Mouse (Mus musculus) thymus, adult 18-20 months (tissue): ENCODE measurements around the gene Erbb2.
"Not testable (repeated sequence)": the region's sequence is repeated elsewhere in the genome, so short reads cannot be mapped to it uniquely, and the experiment has no call there.

Source experiments
- DNase-seq, 2 experiments: peaks; one replicate each; pipeline ENCODE4 v3.0.0; 2022; ENCODE audit warnings: mixed read lengths in 2 of 2

Gene Erbb2

DNA sequence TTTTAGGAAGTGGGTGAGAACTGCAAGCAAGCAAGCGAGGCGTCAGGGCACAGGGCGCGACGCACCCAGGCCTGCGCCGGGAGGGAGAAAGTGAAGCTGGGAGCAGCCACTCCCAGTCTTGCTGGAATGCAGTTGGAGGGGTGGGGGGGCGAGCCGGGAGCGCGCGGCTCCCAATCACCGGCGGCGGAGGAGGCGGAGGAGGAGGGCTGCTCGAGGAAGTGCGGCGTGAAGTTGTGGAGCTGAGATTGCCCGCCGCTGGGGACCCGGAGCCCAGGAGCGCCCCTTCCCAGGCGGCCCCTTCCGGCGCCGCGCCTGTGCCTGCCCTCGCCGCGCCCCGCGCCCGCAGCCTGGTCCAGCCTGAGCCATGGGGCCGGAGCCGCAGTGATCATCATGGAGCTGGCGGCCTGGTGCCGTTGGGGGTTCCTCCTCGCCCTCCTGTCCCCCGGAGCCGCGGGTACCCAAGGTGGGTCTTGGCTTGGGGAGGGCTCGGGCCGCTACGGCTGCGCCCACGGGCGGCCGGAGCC is at the start of gene Erbb2:
Erbb2 (plus strand) TSS at position 198 of the 524 bp plus-strand sequence.
- DNase-seq = no peak

GRCm38 (mm10) chr11:98363817-98364216 is 48.5 kb upstream of the Erbb2 start:
- DNase-seq = no peak

DNA sequence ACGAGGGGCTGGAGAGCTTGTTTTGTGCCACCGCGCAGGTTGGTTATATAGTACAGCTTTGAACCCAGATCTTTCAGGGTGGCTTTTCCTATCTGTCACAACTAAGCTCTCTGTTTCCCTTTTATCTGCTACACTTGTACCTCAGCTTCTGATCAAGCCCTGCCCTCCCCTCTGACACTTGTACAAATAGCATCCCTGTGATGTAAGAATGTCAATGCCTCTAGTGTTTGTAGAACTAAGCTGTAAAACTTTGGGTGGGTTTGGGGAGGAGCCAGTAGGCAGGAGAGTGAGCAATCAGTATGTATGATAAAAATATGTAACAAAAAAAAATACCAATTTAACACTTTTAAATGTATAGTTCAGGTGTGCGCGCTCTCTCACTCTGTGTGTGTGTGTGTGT is 47.9 kb upstream of the Erbb2 start:
- no peak for DNase-seq

DNA sequence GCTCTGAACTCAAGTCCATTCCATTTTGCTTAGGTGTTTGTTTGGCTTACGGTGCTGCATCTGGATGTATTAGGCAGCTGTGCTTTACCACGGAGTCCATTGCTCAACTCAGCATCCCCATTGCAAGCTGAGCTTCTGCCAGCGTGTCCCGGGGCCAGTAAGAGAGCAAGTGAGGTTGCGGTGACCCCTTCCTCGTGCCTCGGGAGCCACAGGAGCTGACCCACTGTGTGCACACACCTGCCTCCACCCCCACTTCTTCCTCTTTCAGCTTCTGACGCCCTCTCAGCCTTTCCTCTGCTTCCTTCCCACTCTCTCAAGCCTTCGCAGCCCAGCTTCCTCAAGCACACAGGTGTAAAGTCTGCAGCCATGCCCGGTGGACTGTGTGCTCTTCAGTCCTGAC is 46.0 kb upstream of the Erbb2 start:
- DNase-seq = peak in 1 of 2 experiments; percentile 37

DNA sequence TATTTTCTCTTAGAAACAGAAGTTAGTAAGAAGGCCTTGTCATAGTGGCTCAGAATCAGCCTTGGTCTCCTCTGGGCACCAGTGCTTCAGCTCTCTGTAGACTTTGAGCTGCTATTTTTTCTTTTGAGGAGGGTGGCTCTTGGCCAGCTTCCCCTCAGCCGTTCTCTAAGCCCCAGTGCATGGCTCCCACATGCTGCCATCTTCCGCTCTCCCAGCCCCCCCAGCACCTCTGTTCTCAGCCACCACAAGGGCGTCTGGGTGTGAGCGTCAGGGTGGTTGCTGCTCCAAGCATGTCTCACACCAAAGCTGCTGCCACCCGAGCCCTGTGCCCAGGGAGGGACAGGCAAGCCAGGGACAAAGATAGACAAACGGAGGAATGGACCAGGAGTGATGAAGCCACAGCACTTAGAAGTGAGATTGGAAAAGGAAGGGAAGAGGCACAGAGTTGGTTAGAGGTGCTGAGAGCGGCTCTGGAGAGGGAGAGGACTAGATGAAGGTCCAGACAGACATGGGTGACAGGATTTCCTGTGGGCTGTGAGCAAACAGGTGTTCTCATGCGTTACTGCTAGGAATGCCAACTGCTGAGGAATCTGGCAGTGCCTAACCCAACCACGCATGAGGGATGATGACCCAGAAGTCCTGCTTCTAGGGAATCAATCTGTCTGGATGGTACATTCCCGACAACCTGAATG is 45.0 kb upstream of the Erbb2 start:
- DNase-seq = peak; percentile 34 to 41

- no peak for DNase-seq
Observed at GRCm38 (mm10) chr11:98367863-98368186, 44.4 kb upstream of the Erbb2 start.

DNA sequence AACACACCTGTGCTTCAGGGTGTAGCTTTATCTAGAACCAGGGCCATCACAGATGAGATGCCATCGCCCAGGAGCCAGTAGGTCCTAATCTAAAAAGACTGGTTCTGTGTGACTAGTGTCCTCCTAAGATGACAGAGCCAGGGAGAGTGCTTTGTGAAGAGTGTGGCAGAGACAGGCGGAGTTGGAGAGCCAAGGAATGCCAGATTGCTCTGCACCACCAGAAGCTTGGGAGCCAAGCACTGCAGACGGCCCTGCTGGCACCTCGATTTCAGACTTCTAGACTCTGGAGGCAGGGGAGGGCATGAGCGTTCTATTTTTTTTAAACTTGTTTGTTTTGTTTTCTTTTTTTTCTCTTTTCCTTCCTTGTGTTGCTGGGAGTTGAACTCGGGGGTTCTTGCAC is 42.9 kb upstream of the Erbb2 start:
- DNase-seq = no peak

- no peak for DNase-seq
Observed at GRCm38 (mm10) chr11:98370588-98370987, 41.7 kb upstream of the Erbb2 start.

DNA sequence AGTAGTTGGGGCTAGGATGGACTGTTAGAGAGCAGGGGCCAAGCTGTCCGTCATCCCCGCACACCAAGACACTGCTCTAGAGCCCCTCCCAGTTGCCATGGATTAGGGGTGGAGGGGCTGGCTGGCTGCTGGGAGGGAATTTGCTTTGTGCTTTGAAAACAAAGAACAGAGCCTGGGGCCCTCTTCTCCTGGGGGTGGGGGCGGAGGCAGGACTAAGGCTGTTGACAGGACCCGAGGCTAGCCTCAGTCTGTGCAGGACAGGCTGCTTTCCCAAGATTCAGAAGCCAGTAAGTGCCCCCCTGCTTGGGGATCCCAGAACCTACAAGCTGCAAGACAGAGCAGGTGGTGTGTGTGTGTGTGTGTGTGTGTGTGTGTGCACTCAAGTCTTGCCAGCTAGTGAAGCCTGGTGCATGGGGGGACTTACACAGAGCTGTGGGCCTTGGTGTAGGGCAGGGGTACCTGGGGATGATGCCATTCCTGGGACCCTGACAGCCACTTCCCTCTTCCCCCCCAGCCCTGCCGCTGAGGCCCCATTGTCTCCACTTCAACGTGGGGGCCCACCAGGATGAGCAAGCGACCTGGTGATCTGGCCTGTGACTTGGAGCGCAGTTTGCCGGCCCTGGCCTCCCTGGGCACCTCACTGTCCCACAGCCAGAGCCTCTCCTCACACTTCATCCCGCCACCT is 40.6 kb upstream of the Erbb2 start:
- no peak for DNase-seq

DNA sequence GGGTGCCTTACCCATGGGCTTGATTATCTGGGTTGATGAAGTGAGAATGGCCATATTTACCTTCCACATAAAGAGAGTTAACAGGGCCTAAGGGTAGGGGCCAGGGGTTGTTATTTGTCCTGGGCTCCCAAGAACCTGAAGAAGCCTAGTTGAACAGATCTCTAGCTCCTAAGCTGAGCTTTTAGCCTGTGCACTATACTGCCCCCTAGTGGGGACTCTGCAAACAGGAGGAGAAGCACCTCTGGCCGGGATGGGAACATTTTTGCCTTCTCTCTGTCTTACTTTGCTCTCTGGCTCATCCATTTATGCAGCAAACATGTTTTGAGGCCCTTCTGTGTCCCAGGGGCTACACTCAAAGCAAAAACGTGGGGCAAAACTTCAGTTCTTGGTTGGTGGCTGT is 39.9 kb upstream of the Erbb2 start:
- no peak for DNase-seq

DNA sequence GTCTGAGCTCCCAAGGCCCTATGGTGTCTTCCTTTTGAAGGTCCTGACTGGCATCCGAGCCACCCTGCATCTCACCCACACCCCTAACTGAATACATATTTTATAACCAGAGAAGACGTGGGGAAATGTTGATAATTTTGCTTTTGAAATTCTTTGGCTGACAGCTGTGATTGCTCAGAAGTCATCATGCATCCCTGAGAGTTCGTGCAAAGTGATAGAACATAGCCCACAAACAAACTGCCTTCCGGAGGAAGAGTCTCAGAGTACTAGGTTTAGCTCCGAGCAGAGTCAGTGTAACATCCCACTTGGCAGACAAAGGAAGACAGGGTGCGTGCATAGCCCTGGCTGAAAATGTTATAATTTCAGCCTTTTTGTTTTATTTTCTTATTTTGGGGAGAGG is 39.0 kb upstream of the Erbb2 start:
- no peak for DNase-seq

DNA sequence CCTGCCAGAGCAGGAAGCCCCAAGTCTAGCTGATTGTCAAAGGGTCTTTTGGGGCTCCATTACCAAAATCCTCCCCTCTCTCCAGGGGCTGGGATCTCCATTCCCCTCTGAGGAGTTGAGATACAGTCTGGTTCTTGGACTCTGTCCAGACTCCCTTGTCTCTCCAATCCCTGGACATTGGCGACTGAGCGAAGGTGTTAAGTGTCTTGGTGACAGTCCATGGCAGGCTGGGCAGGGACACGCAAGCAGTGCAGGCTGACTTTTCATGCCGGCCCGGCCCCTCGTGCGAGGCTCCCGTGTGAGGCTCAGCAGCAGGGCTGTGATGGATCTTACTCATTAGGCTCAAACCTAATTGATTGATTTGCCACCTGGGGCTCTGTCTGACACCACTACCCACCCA is 38.0 kb upstream of the Erbb2 start:
- no peak for DNase-seq

DNA sequence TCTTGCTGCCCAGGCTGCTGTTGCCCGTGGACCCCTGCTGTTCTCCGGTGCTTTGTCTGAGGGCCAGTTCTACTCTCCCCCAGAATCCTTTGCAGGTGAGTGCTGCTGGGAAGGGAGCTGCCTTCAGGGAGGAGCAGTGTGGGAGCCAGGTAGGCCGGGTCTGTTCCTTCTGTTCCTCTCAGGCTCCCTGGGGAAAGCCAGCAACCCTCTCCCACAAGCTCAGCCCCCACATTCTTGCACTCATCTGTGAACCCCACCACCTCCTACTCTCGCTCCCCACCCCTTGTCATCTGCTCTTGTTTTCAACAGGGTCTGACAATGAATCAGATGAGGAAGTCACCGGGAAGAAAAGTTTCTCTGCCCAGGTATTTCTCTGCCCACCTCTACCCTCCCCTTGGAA is 35.5 kb upstream of the Erbb2 start:
- no peak for DNase-seq

DNA sequence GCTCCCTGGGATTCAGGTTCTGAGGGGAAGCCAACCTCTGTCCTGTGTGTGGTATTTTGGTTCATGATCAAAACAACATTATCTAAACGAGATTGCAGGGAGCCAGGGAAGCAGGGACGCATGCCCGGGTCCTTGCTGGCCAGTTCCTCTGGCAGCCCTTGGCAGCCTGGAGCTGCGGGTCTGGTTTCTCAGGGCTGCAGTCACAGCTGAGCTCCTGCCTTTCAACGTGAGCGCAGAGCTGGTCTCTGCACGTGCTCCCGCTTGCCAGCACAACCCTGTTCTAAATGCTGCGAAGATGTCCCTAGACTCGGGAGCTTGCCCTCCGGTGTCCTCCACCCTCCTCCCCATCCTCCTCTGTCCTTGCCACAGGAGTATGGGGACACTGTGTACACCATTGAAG is 34.5 kb upstream of the Erbb2 start:
- DNase-seq = no peak

DNA sequence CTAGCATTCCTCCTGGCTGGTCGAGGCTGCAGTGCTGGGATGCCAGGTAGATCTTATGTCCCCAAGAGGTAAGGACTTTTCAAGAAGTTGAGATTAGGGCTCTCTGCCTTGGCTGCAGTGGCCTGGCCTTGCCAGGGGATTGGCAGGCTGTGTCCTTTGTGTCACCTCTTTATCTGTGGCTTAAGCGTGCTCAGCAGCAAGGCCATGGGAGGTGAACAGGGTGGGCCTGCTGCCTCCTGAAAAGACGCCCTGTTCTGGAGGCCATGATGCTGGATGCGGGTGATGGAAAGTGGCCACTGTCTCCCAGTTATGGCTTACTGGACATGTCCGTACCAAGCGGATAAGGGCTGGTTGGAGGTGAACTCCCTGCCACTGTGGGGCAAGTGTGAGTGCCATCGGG is 32.9 kb upstream of the Erbb2 start:
- no peak for DNase-seq

- DNase-seq = no peak
Observed at GRCm38 (mm10) chr11:98380106-98380505, 32.2 kb upstream of the Erbb2 start.

DNA sequence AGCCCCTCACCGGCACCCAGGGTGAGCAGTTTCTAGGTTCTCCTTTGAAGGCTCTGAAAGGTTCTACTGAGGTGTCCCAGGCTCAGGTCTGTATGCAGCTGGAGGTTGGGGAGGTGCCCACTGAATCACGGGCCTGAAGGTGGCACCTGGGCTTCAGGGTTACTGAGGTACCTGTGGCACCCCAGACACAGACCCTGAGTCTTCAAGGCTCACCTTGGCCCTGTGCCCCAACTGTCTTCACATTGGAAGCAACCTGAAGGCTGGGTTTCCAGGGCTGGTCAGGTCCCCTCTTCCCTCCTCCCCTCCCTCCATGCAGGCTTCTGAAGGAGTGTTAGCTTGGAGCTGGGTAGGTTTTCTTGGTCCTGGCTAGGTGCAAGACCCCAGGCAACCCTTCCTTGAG is 30.6 kb upstream of the Erbb2 start:
- DNase-seq = no peak

GRCm38 (mm10) chr11:98382405-98382804 is 29.9 kb upstream of the Erbb2 start:
- not testable (repeated sequence) for DNase-seq

DNA sequence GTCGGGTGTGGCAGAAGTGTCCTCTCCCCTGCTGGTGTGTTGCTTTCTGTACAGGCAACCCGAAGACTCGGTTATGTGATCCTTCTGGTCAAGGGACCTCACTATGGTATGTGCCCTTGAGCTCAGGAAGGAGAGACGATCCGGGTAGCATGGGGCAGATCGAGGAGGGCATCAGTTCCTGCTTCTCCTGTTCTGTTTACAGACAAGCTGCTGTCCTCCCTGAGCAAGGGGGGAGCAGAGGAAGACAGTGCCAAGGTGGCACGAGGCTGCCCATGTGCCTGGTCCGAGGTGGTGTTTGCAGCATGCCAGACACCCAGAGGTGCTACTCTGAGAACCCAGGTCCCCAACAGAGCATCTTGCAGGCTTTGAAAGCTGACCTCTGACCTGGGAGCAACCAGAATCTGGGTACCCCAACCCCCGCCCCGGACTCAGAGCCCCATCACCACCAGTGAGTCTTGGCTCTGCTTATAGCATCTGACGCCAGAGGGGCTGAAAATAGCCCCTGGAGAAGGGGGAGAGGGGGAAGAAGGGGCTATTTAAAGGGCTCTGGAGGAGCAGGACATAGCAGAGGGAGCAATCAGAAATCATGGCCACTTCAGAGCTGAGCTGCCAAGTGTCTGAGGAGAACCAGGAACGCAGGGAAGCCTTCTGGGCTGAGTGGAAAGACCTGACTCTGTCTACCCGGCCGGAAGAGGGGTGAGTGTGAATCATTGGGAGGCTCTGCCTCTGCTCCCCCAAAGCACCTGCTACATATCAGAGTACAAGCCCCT is 28.8 kb upstream of the Erbb2 start, which contains the start of gene Tcap:
Tcap (plus strand) TSS at position 551 of the 770 bp plus-strand sequence.
- no peak for DNase-seq

DNA sequence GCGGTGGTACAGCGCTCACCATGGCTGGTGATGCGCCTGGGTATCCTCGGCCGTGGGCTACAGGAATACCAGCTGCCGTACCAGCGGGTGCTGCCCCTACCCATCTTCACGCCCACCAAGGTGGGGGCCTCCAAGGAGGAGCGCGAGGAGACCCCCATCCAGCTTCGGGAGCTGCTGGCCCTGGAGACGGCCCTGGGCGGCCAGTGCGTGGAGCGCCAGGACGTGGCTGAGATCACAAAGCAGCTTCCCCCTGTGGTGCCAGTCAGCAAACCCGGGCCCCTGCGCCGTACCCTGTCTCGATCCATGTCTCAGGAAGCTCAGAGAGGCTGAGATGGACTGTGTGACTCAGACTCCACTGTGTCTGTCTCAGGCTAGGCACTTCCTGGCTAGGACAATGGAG is 28.1 kb upstream of the Erbb2 start:
- DNase-seq = no peak

DNA sequence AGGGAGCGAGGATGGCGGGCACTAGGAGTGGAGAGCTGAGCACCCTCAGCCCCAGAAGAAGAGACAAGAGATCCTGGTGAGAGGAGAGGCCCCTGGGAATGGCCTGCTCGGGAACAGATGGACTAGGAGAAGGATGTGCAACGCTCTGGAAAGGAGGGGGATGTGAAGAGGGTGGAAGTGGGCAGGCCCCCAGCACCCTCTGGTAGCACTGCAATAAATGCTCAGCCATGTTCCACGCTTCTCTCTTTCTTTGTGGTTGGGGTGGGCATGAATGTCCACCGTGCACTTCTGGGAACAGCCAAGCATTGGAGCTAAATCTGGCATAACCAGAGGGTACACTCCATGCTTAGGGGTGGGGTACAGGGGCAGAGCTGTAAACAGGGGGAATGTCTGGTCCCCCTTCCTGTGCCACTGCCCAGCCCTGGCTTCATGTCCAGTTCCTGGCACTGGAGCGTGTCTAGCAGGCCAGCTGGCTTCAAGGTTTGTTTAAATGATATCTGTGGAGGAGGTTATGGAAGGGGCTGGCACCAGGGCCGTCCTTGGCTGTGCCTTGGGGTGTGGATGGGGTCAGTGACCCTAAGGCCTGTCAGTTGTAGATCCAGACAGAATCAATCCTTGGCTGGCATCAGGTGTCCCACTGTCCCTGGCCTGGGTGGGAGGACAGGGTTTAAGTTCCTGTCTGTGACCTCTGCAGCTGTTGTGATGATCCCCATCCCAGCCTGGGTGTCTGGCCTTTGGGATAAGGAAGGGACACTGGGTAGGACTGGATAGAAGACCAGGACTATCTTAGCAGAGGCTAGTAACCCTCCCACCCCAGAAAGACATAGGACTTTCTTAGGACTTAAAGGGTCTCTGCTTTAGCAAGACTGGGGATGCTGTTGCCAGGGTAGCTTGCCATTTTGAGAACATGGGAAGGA is 27.3 kb upstream of the Erbb2 start:
- no peak for DNase-seq
